Mouse (Mus musculus) adrenal gland (tissue): ENCODE measurements around the gene Pou2f1.
"Not testable (repeated sequence)": the region's sequence is repeated elsewhere in the genome, so short reads cannot be mapped to it uniquely, and the experiment has no call there.

ENCODE experiments used
- intact Hi-C: fragments of 180-260 bp; cut with DNase I; formaldehyde crosslinking; loops from one replicate; pipeline ENCODE4 v1.15.1; 2025

Pou2f1 gene

GRCm38 (mm10) chr1:166003181-166004022, 924 bp upstream of the Pou2f1 start:
- intact Hi-C loops: no loop called here

- intact Hi-C loops: loop anchor here (2.0 kb wide), 1 partner anchor 151 kb away; no protein-coding TSS in a partner anchor
Measured at GRCm38 (mm10) chr1:166001904-166002489, 481 bp downstream of the Pou2f1 start.

- intact Hi-C loops: loop anchor here (2.0 kb wide), 1 partner anchor 151 kb away; no protein-coding TSS in a partner anchor
Measured at GRCm38 (mm10) chr1:166001121-166001903, 1.2 kb downstream of the Pou2f1 start.

GRCm38 (mm10) chr1:166000601-166001120, 1.8 kb downstream of the Pou2f1 start:
- intact Hi-C loops: loop anchor here (2.0 kb wide), 1 partner anchor 152 kb away; no protein-coding TSS in a partner anchor

- intact Hi-C loops: loop anchor here (2.0 kb wide), 1 partner anchor 153 kb away; no protein-coding TSS in a partner anchor
Measured at GRCm38 (mm10) chr1:165999709-166000108, 2.8 kb downstream of the Pou2f1 start.

- intact Hi-C loops: no loop called here
Measured at GRCm38 (mm10) chr1:165995661-165996055, 6.8 kb downstream of the Pou2f1 start.

- intact Hi-C loops: not testable (repeated sequence)
Measured at GRCm38 (mm10) chr1:165995011-165995660, 7.3 kb downstream of the Pou2f1 start.

GRCm38 (mm10) chr1:165994279-165994678, 8.2 kb downstream of the Pou2f1 start:
- intact Hi-C loops: no loop called here

GRCm38 (mm10) chr1:165993270-165994156, 9.0 kb downstream of the Pou2f1 start:
- intact Hi-C loops: no loop called here

GRCm38 (mm10) chr1:165988536-165988935, 13.9 kb downstream of the Pou2f1 start:
- intact Hi-C loops: no loop called here

- intact Hi-C loops: no loop called here
Measured at GRCm38 (mm10) chr1:165988072-165988471, 14.4 kb downstream of the Pou2f1 start.

- intact Hi-C loops: no loop called here
Measured at GRCm38 (mm10) chr1:165985743-165986360, 16.6 kb downstream of the Pou2f1 start.

GRCm38 (mm10) chr1:165985186-165985585, 17.3 kb downstream of the Pou2f1 start:
- intact Hi-C loops: no loop called here

- intact Hi-C loops: no loop called here
Measured at GRCm38 (mm10) chr1:165976672-165977448, 25.6 kb downstream of the Pou2f1 start.

GRCm38 (mm10) chr1:165969001-165969690, 33.3 kb downstream of the Pou2f1 start:
- intact Hi-C loops: loop anchor here (5.0 to 10.0 kb wide), 2 partner anchors 64 to 192 kb away; no protein-coding TSS in a partner anchor

GRCm38 (mm10) chr1:165967027-165967654, 35.3 kb downstream of the Pou2f1 start:
- intact Hi-C loops: loop anchor here (2.0 to 10.0 kb wide), 3 partner anchors 62 to 190 kb away; no protein-coding TSS in a partner anchor
